Mouse (Mus musculus) lung, postnatal 0 days (tissue): ENCODE results near the gene Bcdin3d.

Experiments used
- CTCF ChIP-seq: IDR thresholded peaks from 2 replicates; pipeline ENCODE4 v1.5.1; 2016; ENCODE audit warnings: antibody characterized with exemption, mild to moderate bottlenecking
- EP300 ChIP-seq: IDR thresholded peaks from 2 replicates; pipeline ENCODE4 v1.6.1; 2016; ENCODE audit warnings: antibody characterized with exemption, mild to moderate bottlenecking, control low read depth

DNA sequence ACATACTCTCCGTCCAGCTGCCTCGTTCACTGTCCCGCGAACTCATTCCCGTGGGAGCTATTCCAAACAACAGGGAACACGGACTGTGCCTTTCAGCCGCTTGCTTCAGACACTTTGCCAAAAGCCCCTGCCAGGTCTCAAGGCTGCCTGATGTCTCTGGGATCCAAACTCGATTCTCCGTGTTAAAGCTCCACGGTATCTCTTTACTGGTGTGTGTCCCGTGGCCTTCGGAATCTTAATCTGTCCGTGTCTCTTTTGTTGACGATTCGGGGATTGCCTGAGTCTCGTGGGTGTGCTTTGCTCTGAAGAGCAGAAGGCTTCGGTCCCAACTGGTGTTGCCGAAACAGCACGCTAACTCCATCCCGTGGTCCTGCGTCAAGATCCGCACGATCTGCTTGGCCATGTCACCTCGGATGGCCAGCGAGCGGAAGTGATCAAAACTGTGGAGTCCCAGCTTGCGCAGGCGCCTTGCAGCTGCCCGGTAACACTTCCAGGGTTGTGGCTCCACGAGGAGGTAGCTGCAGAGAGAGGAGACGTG, 4.2 kb downstream of the Bcdin3d start:
- TF ChIP-seq CTCF (no peak), EP300 (no peak)
